8 mouse cellular contexts compared by ENCODE assay signal in the genomic region with DNA sequence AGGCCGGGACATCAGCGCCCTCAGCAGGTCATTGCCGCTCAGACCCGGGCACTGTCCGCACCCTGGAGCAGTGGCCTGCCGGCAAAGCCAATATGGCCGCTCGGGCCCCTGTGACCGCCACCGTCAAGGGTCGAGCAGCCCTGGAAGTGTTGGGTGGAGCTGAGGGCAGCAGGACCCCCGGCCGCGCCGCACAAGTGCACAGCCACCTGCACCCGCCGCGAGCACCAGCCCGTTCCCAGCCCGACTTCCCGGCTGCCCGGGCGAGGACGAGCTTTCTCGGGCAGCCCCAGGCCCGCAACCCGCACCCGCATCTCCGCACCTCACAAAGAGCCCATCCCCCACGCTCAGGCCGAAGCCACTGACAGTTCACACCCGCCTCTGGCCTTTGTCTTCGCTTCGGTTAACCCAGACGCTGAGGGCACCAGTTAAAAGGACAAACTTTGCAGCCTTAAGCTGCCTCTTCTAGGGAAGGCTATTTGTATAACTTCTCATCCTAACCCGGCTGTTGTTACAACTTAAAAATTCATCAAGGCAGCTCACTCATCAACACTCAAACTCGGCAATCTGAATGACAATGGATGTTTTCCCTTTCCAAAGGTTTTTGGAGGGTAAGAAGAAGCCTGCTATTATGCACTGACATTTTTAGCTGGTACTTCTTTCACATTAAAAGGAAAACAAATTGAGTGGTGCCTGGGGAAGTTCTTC. TPM values are rescaled to one million over a fixed set of nuclear protein-coding genes. Genes with fewer than 3 reads are reported as not detected.
A peak's percentile ranks its signal among the peaks of the same experiment; 100 is the strongest.
DNase-seq lines count a peak whose midpoint lies in the region; ATAC-seq and TF ChIP-seq lines count a peak whose summit lies in the region.

No protein-coding gene starts in this region.

- H3K27me3 ChIP-seq in embryonic facial prominence, embryonic 13.5 days, result no peaks in the 10 kb centered on the region
- no peaks in the 10 kb centered on the region for H3K27me3 ChIP-seq in midbrain, embryonic 11.5 days (ENCODE audit: control insufficient read depth, insufficient read depth, low read length)

- intact Hi-C loops in heart, postnatal 36 days (cut with DNase I), result loop anchor here (5.0 kb wide), 1 partner anchor 95 kb away; no protein-coding TSS in a partner anchor
- intact Hi-C loops in left cerebral cortex, postnatal 4 days (cut with DNase I), result no loop called here

- peak overlapping the region; percentile 70 for H3K4me2 ChIP-seq in embryonic facial prominence, embryonic 13.5 days
- peak overlapping the region; percentile 63 for H3K4me2 ChIP-seq in midbrain, embryonic 11.5 days

- no peaks in the 10 kb centered on the region for H3K9me3 ChIP-seq in embryonic facial prominence, embryonic 13.5 days
- no peaks in the 10 kb centered on the region for H3K9me3 ChIP-seq in midbrain, embryonic 11.5 days (ENCODE audit: control insufficient read depth, low read length)

- DNase-seq in layer of hippocampus, adult 2 months (ENCODE audit: low spot score in 2 of 2), result peak in 1 of 2 experiments; percentile 26
- DNase-seq in layer of hippocampus, adult 9-10 months (ENCODE audit: low spot score), result no peak
- peak; percentile 25 for DNase-seq in adrenal gland, adult 8-10 months
- DNase-seq in heart, postnatal 36 days, result peak; percentile 36 to 38
- peak; percentile 44 for DNase-seq in left cerebral cortex, postnatal 4 days
- DNase-seq in midbrain, embryonic 11.5 days (ENCODE audit: low spot score, missing footprints), result peak; percentile 96
- DNase-seq in thymus, postnatal 4 days, result peak; percentile 48

- peaks cover 13% of the 10 kb centered on the region for H3K36me3 ChIP-seq in embryonic facial prominence, embryonic 13.5 days
- H3K36me3 ChIP-seq in midbrain, embryonic 11.5 days (ENCODE audit: control insufficient read depth, insufficient read depth, low read length), result no peaks in the 10 kb centered on the region

- peak overlapping the region; percentile 76 for H3K27ac ChIP-seq in layer of hippocampus, adult 2 months
- H3K27ac ChIP-seq in embryonic facial prominence, embryonic 13.5 days, result no peak overlapping the region
- peak overlapping the region; percentile 48; the same call in 1 of the 2 replicates for H3K27ac ChIP-seq in midbrain, embryonic 11.5 days (ENCODE audit: low read depth, low read length)

- H3K9ac ChIP-seq in embryonic facial prominence, embryonic 13.5 days, result peak overlapping the region; percentile 68
- H3K9ac ChIP-seq in midbrain, embryonic 11.5 days (ENCODE audit: low read length), result peak overlapping the region; percentile 78

- H3K4me1 ChIP-seq in embryonic facial prominence, embryonic 13.5 days, result peaks cover 40% of the 10 kb centered on the region
- peaks cover 22% of the 10 kb centered on the region for H3K4me1 ChIP-seq in midbrain, embryonic 11.5 days (ENCODE audit: control insufficient read depth, insufficient read depth, low read length)

- peak; percentile 53 for TF ChIP-seq CTCF in layer of hippocampus, adult 2 months (conservative IDR thresholded peaks at IDR 0.05)

- 0 out of 2 replicates have a peak, but pooled peaks have one; percentile 57 for ATAC-seq in embryonic facial prominence, embryonic 13.5 days (ENCODE audit: insufficient number of reproducible peaks, insufficient read depth, low FRiP score, low TSS enrichment, low read depth)
- peak; percentile 76 for ATAC-seq in midbrain, embryonic 11.5 days (ENCODE audit: low FRiP score)

- peak overlapping the region; percentile 61 for H3K4me3 ChIP-seq in layer of hippocampus, adult 2 months
- H3K4me3 ChIP-seq in embryonic facial prominence, embryonic 13.5 days, result peak overlapping the region; percentile 44
- peak overlapping the region; percentile 47 for H3K4me3 ChIP-seq in midbrain, embryonic 11.5 days (ENCODE audit: low read depth, low read length)

- 4% methylated on average over 37 of the region's 37 CpGs for WGBS in embryonic facial prominence, embryonic 13.5 days
- WGBS in midbrain, embryonic 11.5 days, result 0% methylated on average over 37 of the region's 37 CpGs

RNA-seq across cellular contexts. Expression of a gene that starts 4.5 kb away (rescaled TPM):
- 100 to 1,000 TPM; 114 to 115 TPM for total RNA-seq in layer of hippocampus, adult 2 months (2021)
- total RNA-seq in adrenal gland, adult 8-10 months (2022), result 100 to 1,000 TPM in 1 of 4 experiments, 10 to 100 TPM in 3; 75.9 to 101 (median 93.4) TPM
- polyA plus RNA-seq in embryonic facial prominence, embryonic 13.5 days (2015; fragmentation: Nextera tagmentation; extraction: Ambion mirVana), result 156 and 158 TPM in 2 replicates
- 10 to 100 TPM; 38.5 to 41.5 TPM for total RNA-seq in heart, postnatal 36 days (2021)
- total RNA-seq in left cerebral cortex, postnatal 4 days (2021), result 100 to 1,000 TPM; 109 to 114 TPM
- polyA plus RNA-seq in midbrain, embryonic 11.5 days (2014; fragmentation: Nextera tagmentation; extraction: Ambion mirVana), result 74.6 and 76.2 TPM in 2 replicates

RNA-seq across cellular contexts. Expression of a gene that starts 55.9 kb away (rescaled TPM):
- total RNA-seq in layer of hippocampus, adult 2 months (2021), result 100 to 1,000 TPM; 389 to 396 TPM
- total RNA-seq in adrenal gland, adult 8-10 months (2022), result 100 to 1,000 TPM; 673 to 753 (median 717) TPM
- 387 and 439 TPM in 2 replicates for polyA plus RNA-seq in embryonic facial prominence, embryonic 13.5 days (2015; fragmentation: Nextera tagmentation; extraction: Ambion mirVana)
- total RNA-seq in heart, postnatal 36 days (2021), result 100 to 1,000 TPM; 543 to 581 TPM
- 100 to 1,000 TPM; 828 to 854 TPM for total RNA-seq in left cerebral cortex, postnatal 4 days (2021)
- polyA plus RNA-seq in midbrain, embryonic 11.5 days (2014; fragmentation: Nextera tagmentation; extraction: Ambion mirVana), result 403 and 466 TPM in 2 replicates

RNA-seq across cellular contexts. Expression of a gene that starts 56.2 kb away (rescaled TPM):
- 10 to 100 TPM; 78.9 to 83.9 TPM for total RNA-seq in layer of hippocampus, adult 2 months (2021)
- total RNA-seq in adrenal gland, adult 8-10 months (2022), result 10 to 100 TPM; 24.8 to 27.4 (median 26.1) TPM
- polyA plus RNA-seq in embryonic facial prominence, embryonic 13.5 days (2015; fragmentation: Nextera tagmentation; extraction: Ambion mirVana), result 19.1 and 23.4 TPM in 2 replicates
- total RNA-seq in heart, postnatal 36 days (2021), result 10 to 100 TPM; 32.7 to 36.0 TPM
- total RNA-seq in left cerebral cortex, postnatal 4 days (2021), result 10 to 100 TPM; 41.3 to 41.8 TPM
- polyA plus RNA-seq in midbrain, embryonic 11.5 days (2014; fragmentation: Nextera tagmentation; extraction: Ambion mirVana), result 11.1 and 12.9 TPM in 2 replicates
